Mouse (Mus musculus): ENCODE data around the gene Nip7. TPM values are rescaled to one million over a fixed set of nuclear protein-coding genes. Genes with fewer than 3 reads are reported as not detected.
A peak's percentile ranks its signal among the peaks of the same experiment; 100 is the strongest.
"Not testable (repeated sequence)": the region's sequence is repeated elsewhere in the genome, so short reads cannot be mapped to it uniquely, and the experiment has no call there.

Nip7 gene
- total RNA-seq, 2 experiments from 2014 or later: 44.9 to 47.9 TPM

DNA sequence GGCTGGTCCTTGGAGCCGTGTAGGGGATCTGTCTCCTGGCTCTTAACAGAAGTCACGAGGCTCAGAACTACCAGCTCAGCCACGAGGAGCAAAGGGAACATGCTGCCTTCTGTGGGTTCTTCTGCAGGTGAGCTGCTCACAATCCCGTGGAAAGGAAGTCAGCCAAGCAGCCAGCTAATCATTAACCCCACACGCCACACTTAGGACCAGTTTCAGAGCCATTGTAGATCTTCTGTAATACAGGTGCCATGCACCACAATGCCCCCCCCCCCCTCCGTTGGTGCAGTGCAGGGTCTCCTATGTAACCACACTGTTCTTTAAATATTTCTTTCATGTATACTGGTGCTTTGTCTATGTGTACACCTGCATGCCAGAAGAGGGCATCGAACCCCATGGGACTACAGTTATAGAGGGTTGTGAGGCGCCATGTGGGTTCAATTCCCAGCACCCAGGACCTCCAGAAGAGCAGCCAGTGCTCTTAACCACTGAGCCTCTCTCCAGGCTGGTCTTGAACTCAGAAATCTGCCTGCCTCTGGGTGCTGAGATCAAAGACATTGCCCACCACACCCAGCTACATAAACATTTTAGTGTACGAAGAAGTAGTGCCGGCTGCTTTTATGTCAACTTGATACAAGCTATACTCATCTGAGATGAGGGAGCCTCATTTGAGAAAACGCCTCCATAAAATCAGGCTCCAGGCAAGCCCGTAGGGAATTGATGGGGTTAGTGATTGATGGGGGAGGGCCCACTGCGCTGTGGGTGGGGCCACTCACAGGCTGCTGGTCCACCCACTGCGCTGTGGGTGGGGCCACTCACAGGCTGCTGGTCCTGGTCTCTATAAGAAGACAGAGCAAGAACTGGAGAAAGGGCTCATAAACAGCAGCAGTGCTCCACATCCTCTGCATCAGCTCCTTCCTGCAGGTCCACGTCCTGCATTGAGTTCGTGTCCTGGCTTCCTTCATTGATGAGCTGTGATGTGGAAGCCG is 9.1 kb downstream of the Nip7 start, which contains the start of gene Tmed6:
Gene Tmed6, minus strand, starts transcription at position 134 of the 986 bp plus-strand sequence.
- DNase-seq: no peak

DNA sequence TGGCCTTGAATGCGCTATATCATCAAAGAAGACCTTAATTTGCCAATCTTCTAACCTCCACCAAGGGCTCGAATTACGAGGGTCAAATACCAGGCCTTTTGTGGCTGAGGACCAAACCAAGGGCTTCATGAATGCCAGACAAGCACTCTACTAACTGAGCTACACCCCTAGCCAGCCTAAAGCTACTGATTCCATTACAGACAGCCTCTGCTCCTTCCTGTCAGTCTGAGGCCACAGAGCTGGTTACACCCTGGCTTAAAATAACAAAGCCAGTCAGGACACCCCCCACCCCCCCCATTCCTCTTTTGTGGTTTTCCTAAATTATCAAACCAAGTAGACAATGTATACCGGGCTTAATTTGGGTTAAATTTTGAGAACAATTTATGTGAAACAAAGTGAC is 17.0 kb downstream of the Nip7 start:
- no peak for DNase-seq

DNA sequence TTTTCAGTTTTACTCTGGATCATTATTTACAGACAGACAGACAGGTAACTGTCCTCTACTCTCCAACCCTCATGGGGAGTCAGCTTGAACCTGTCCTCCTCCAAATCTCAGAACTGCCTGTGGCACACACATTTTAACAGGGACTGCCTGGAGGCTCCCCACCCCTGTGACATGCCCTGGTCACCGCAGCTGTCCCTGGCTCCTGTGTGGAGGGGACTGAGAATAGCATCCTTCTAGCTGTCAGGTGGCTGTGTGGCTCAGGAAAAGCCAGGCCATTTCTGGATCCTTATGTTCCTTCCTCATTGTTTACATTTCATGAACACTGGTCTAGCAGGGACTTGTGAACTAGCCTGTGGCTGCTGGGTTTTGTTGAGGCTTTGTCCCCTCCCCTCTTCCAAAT is 17.5 kb downstream of the Nip7 start:
- DNase-seq: no peak

DNA sequence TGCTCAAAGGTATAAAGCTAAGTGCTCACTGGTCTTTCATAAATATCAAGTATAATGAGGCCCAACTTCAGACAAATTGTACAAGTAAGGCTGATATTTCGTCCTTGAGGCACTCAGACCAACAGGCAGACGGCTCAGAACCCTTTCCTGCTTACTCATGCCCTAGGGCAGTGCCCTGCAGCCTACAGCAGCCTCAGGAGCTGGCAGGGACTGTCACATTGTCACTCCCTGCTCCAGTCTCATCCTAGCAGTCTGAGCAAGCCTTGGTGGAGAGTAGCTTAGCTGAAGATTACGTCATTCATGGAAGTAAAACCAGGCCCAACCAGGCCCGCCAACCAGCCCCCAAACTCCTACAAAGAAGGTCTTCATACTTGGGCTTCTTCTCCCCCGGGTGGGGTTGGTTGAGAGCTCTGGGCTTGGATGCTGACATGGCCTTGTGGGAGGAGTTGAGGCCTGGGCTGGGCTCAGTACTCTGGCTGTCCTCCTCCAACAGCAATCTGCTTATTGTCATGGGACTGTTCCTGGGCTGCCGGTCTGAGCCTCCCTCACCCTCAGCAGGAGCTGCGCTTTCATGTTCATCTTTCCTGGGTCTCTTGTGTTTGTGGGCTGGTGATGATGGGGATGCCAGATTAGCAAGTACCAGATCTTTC is 19.7 kb downstream of the Nip7 start:
- DNase-seq: no peak

DNA sequence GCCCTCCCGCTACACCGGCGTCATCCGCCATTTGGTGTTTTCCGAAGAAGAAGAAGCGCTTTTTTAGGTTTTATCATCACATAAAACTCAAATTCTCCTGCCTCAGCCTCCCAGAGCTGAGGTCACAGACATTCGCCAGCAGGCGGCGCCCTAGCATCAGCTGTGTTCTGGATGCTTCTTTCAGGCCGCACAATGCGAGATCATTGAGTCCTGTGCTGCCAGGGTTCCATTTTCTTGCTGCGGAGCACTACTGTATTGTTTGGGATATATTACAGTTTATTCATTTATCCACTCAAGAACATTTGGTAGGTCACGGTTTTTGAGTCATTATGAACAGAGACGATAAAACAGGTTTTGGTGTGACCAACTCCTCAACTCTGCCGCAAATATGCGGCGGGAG is 28.7 kb downstream of the Nip7 start:
- no peak for DNase-seq

DNA sequence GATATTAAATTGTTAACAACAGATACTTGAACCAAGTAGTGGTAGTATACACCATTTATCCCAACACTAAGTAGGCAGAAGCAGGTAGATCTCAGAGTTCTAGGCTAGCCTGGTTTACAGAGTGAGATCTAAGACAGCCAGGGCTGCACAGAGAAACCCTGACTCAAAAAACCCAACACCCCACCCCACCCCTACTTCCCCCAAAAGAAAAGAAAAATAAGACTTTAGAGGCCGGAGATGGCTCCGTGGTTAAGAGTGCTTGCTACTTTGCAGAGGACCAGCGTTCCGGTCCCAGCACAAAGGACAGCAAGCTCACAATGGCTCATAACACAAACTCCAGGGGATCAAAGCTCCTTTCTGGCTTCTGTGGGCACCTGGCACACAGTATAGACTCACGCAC is 29.3 kb downstream of the Nip7 start:
- no peak for DNase-seq

DNA sequence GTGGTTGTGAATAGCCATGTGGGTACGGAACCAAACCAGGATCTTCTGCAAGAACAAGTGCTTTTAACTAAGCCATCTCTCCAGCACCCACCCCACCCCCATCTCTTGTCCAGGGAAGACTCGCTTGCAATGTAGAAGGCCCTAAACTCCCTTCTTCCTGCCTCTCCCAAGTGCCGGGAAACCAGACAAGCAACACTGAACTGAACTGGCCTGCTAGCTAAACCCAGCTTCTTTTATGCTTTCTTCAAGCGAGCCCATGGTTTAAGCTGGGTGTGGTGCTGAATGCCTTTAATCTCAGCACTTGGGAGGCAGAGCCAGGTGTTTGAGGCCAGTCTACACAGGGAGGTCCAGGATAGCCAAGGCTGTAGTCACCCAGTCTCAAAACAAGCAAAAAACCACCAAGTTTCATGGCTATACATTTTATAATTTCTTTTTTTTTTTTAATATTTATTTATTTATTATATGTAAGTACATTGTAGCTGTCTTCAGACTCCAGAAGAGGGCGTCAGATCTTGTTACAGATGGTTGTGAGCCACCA is 31.9 kb downstream of the Nip7 start:
- DNase-seq: no peak

DNA sequence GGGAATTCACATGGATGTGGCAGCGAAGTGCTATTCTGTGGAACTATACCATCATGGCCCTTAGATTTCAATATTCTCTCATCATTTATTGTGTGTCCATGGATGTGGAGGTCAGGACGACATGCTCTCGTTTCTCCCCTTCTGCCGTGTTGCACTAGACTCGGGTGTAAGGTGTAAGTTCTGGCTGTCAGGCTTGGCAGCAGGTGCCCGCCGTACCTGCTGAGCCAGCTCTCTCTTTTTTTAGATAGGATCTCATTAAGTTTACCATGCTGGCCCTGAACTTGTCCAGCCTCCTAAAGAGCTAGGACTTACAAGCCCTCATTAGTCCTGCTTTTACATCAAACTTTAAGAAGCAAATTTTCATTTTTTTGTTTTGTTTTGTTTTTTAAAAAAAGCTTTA is 33.9 kb downstream of the Nip7 start:
- no peak for DNase-seq

DNA sequence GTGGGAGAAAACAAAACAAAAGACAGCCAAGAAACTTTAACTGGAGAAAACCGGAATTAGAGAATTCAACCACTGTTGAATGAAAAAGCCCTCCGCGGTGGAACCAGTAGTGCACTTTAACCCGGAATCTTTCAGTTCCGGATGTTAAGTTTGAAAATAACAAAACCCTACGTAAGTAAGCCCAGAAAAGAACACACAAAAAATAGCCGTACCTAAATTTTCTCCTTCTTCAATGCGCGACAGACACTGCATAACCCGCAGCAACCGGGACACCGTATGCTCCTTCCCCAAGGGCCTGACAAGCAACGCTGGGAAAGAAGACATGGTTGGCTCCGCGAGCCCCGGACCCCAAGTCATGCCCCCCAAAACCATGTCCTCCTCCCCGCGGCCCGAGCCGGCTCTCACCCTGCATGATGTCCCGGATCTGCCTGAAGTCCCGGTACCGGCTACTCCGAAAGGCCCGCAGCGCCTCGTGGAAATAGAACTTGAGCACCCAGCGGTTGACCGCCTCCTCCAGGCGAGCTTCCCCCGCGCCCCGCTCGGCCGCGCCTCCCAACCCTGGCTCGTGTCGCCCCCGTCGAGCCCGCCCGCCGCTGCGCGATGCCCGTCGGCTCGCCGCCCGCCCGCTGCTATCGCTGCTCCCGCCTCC is 39.2 kb downstream of the Nip7 start:
- DNase-seq: no peak

DNA sequence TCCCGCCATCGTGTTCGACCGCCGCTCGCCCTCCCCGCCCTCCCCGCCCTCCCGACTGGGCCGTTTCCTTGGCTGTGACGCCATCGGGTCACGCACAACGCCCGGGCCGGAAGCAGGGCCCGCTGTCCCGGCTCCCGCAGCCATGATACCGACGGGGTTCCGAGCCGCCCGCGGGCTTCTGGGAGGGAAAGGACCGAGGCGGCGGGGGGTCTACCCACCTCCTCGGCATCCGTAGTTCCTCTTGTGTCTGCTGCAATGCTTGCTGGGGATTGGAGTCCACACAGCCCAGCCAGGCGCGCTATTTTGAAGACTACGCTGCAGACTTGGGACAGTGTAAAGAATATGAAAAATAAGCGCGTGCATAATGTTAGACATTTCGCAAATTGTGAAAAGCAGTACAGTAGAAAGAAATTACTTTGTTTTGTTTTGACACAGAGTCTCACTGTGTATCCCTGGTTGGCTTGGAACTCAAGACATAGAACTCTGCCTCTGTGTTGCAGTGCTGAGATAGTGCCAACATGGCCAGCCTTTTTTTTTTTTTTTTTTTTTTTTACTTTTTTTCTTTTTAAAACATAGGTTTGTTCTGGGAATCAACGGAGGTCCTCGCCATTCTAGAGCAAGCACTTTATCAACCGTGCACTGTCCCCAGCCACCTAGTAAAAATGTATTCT is 39.8 kb downstream of the Nip7 start, which contains the start of gene Terf2:
Gene Terf2, minus strand, starts transcription at position 182 of the 671 bp plus-strand sequence.
- DNase-seq: peak; percentile 93 to 95

DNA sequence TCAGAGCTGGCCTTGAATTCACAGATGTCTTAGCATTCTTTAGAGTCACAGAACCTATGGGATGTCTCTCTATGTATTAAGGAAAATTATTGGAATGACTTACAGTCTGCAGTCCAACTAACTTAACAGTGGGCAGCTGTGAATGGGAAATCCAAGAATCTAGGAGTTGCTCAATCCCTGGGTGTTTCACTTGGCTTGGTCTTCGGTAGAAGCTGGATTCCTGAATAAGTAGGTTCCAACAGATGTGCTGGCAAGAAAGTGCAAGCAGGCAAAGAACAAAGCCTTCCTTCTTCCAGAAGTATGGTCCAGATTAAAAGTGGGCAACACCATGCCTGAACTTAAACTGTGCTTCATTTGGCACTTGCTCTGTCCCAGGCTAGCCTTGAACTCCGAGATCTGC is 44.0 kb downstream of the Nip7 start:
- DNase-seq: no peak

DNA sequence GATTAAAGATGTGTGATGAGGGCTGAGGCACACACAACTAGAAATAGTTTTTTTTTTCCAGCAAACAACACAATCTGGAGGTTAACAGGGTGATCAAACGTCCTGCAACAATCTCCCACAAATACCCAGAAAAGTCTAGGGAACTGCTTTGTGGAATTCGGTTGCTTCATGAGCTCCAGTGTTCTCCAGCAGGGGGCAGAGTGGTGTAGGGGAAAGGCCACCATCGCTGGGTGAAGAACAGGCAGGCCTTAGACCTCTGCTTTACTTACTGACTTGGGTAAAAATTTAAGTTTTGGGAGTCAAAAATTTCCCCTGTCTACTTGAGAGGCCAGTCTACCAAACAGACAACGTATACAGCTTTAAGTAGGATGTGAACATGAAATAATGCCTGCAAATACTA is 47.9 kb downstream of the Nip7 start:
- DNase-seq: peak; percentile 63 to 73

DNA sequence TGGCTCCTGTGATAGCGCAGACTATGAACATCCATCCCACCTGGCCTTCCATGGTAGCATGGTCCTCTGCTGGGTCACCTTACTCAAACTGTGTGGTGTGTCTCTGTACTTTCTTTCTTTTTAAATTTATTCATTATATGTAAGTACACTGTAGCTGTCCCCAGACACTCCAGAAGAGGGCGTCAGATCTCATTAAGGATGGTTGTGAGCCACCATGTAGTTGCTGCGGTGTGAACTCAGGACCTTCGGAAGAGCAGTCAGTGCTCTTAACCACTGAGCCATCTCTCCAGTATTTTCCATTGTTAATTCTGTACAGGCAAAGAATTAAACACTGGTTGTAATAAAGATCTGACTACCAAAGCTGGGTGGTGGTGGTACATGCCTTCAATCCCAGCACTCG is 51.4 kb downstream of the Nip7 start:
- not testable (repeated sequence) for DNase-seq

DNA sequence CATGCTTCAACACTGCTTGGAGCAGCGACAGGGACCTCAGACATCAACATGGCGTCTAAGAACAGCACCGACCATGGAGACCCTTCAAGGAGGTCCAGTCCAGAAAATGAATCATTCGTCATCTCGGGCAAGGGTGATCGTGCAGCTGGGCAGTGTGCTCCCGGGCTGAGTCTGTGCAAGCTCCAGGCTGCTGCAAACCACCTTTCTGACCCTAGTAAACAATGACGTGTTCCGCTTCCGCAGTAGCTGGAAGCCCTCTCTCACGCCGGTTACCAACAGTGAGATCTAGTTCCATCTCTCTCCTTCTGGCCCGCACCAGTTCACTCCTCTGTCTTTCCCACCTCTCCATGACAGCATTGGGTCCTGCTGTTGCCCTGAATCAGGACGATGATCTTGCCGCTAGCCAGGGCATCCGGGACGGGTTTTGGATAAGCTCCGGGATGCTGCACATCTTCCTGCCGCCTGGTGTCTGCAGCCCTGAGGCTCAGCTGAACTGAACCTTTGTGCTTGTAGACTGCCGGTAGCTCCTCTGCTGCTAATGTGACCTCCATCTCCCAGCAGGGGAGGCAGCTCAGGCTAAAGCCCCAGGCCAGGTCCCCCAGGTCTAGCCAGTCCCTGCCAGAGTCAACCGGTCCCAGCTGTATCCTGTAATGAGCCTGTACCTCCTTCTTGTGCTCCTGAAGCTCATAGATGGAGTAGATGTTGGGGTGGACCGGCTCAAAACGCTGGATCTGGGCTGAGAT is 52.5 kb downstream of the Nip7 start:
- DNase-seq: no peak

DNA sequence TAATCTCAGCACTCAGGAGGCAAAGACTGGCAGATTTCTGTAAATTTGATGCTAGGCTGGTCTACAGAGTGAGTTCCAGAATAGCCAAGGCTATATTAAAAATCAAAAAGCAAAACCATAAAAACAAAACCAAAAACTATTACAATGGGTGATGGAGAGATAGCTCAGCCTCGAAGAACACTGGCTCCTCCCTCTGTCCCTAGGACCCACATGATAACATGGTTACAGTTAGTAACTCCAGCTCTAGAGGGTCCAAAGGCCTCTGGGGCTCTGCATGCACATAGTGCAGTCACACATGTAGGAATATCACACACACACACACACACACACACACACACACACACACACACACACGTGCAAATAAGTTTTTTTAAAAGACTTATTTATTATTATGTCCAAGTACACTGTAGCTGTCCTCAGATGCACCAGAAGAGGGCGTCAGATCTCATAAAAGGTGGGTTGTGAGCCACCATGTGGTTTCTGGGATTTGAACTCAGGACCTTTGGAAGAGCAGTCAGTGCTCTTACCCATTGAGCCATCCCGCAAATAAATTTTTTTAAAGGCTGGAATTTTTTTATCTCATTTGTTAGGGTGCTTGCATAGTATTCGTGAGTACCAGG is 53.2 kb downstream of the Nip7 start:
- DNase-seq: no peak

Small RNAs within 50 kb of the gene (microRNA-seq; reads per million reads assigned to microRNA genes)
- 1.5 to 2.3 reads per million in 2 experiments for gene Mir7075

Other genes starting within 250 kb of the Nip7 start
- gene Has3, start 186.6 kb upstream of the Nip7 start, total RNA-seq (2021): 1 to 10 TPM; 1.5 to 1.9 TPM
- gene Utp4, start 163.2 kb upstream of the Nip7 start, total RNA-seq (2021): 10 to 100 TPM; 41.0 to 43.5 TPM
- 10 to 100 TPM; 22.4 to 27.9 TPM for gene Sntb2, start 121.1 kb upstream of the Nip7 start, total RNA-seq (2021)
- gene Vps4a, start 25.7 kb upstream of the Nip7 start, total RNA-seq (2021): 100 to 1,000 TPM; 107 to 108 TPM
- 10 to 100 TPM; 27.9 to 31.1 TPM for gene Pdf, start 8.3 kb upstream of the Nip7 start, total RNA-seq (2021)
- 10 to 100 TPM; 28.3 to 31.1 TPM for gene Cog8, start 188 bp upstream of the Nip7 start, total RNA-seq (2021)
- gene Tmed6, start 8.8 kb downstream of the Nip7 start, total RNA-seq (2021): not detected
- 10 to 100 TPM; 31.9 to 32.0 TPM for gene Terf2, start 39.7 kb downstream of the Nip7 start, total RNA-seq (2021)
- 100 to 1,000 TPM; 106 to 109 TPM for gene Cyb5b, start 93.8 kb downstream of the Nip7 start, total RNA-seq (2021)
- gene Nfat5, start 236.6 kb downstream of the Nip7 start, total RNA-seq (2021): 10 to 100 TPM; 59.4 to 63.2 TPM